Mouse (Mus musculus): ENCODE measurements around the gene Olfr538.
"Not testable (repeated sequence)": the region's sequence is repeated elsewhere in the genome, so short reads cannot be mapped to it uniquely, and the experiment has no call there.

Gene Olfr538

GRCm38 (mm10) chr7:140567586-140567985 is at the start of gene Olfr538:
Olfr538 (plus strand) TSS chr7:140567886.
- in situ Hi-C loops (cut with MboI; ENCODE audit: unreplicated experiment in 2 of 2): no loop called here

- in situ Hi-C loops (cut with MboI; ENCODE audit: unreplicated experiment in 2 of 2): no loop called here
Observed at GRCm38 (mm10) chr7:140539746-140540145, 27.9 kb upstream of the Olfr538 start.

- in situ Hi-C loops (cut with MboI; ENCODE audit: unreplicated experiment in 2 of 2): not testable (repeated sequence)
Observed at GRCm38 (mm10) chr7:140600969-140601368, 33.3 kb downstream of the Olfr538 start, which contains the start of gene Olfr46. Olfr46 (plus strand) TSS chr7:140601269.
